Mouse (Mus musculus) megakaryocyte, embryonic 14.5 days (primary cell): ENCODE measurements at regions not wholly inside any gene's neighbourhood (a gene's known extent, or its start where the extent isn't known, plus 50 kb on each side); places are given as distances from the start of the nearest gene placed in this dataset.
"Not testable (repeated sequence)": the region's sequence is repeated elsewhere in the genome, so short reads cannot be mapped to it uniquely, and the experiment has no call there.

Source experiments
- FLI1 ChIP-seq: IDR thresholded peaks from 2 replicates; pipeline ENCODE4 v1.6.1; 2012; ENCODE audit warnings: low read length, inconsistent platforms, mixed read lengths
- GATA1 ChIP-seq: IDR thresholded peaks from 3 replicates; pipeline ENCODE4 v1.6.1; 2012; ENCODE audit warnings: mixed read lengths, low read length, inconsistent platforms, borderline replicate concordance

- not testable (repeated sequence) for TF ChIP-seq GATA1, FLI1
These were observed 694.5 kb downstream of the Dad1 start for GRCm38 (mm10) chr14:53559386-53559920.
